Mouse (Mus musculus): ENCODE results near the gene Coa4. TPM values are rescaled to one million over a fixed set of nuclear protein-coding genes. Genes with fewer than 3 reads are reported as not detected.

Gene Coa4
- polyA plus RNA-seq (2012; ENCODE audit: low replicate concordance): 4.2 and 6.8 TPM in 2 replicates

DNA sequence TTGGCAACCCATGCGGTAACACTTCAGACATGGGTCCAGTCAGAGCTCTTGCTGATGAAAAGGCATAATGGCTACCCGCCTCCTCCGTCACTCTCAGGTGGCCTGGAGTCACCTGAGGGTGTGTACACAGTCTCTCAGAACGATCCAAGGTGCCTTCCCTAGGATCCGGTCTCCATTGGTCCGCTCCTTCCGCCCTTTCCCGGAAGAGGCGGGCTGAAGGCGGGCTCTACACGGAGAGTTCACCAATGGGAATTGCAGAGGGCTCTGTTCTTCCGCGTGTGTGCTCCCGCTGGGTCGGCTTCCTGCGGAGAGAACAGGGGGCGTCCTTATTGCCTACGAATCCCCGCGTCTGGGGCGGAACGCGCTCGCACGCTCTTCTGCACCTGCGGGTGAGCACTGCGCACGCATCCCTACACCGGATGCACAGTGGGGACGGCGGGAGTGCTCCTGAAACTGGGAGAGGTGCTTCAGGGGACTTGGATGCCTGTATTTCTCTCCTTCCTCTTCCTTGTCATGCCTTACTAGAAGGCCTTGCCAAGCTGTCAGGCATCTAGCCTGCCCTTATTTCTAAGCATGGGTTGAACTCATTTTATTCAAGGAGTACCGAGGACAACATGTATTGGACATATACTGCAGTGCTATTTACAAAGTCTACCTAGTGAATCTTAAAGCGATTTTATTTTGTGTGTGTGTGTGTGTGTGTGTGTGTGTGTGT is at the start of gene Coa4:
TSS of gene Coa4 (plus strand) at position 268 of the 715 bp plus-strand sequence.

DNA sequence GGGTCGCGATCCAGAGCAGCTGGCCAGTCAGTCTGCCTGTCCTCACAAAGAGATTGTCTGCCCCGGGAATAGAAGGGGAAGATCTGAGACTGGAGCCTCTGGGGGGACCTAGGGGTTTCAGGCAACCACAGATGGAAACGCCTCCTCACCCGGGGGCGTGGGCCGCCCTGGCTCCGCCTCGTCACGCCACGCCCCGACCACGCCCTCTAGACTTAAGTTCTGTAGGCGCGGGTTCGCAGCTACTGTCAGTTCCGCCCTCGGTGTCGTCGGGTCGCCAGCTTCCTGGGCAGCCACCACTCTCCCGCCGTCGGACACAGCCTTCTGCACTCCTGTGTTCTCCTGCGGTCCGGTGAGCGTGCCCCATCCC is 43.8 kb upstream of the Coa4 start, which contains the start of gene Ucp2:
TSS of gene Ucp2 (plus strand) at position 221 of the 367 bp plus-strand sequence.

DNA sequence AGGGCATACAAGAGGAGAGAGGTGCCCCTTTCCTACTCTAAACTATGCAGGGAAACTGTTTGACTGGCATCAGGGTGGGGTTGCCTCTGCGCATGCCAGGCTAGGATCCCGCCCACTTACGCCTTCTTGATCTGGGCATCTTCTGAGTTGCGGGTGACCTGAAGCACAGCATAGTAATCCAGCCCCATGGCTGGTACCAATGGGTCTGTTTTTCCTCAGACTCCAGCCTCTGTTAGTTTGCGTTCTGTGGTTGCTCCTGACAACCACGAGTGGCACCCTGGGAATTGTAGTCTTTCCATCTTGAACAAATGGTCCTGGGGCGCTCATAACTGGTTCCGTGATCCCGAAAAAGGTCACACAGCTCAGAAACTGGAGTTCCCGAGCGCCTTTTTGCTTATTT is 22.3 kb upstream of the Coa4 start, which contains the start of gene Dnajb13:
TSS of gene Dnajb13 (minus strand) at position 388 of the 400 bp plus-strand sequence.

Other genes starting within 250 kb of the Coa4 start
- 33.4 and 41.3 TPM in 2 replicates for gene C2cd3, start 164.8 kb upstream of the Coa4 start, polyA plus RNA-seq (2012; ENCODE audit: low replicate concordance)
- gene Ppme1, start 164.8 kb upstream of the Coa4 start, polyA plus RNA-seq (2012; ENCODE audit: low replicate concordance): 20.3 and 37.1 TPM in 2 replicates
- 0.14 and 0.38 TPM in 2 replicates for gene Ucp3, start 64.1 kb upstream of the Coa4 start, polyA plus RNA-seq (2012; ENCODE audit: low replicate concordance)
- gene Ucp2, start 43.7 kb upstream of the Coa4 start, polyA plus RNA-seq (2012; ENCODE audit: low replicate concordance): 668 and 693 TPM in 2 replicates
- gene Dnajb13, start 22.1 kb upstream of the Coa4 start, polyA plus RNA-seq (2012; ENCODE audit: low replicate concordance): 0.76 TPM in 1 of 2 replicates, not detected in the other
- 34.3 and 34.8 TPM in 2 replicates for gene Rab6a, start 70.3 kb downstream of the Coa4 start, polyA plus RNA-seq (2012; ENCODE audit: low replicate concordance)
- gene Mrpl48, start 71.2 kb downstream of the Coa4 start, polyA plus RNA-seq (2012; ENCODE audit: low replicate concordance): 0.89 and 1.2 TPM in 2 replicates
- gene Plekhb1, start 125.3 kb downstream of the Coa4 start, polyA plus RNA-seq (2012; ENCODE audit: low replicate concordance): not detected in 2 replicates
- 22.7 and 58.3 TPM in 2 replicates for gene Fam168a, start 169.6 kb downstream of the Coa4 start, polyA plus RNA-seq (2012; ENCODE audit: low replicate concordance)